Mouse (Mus musculus): Measurements from ENCODE around the gene Skor1. TPM values are rescaled to one million over a fixed set of nuclear protein-coding genes. Genes with fewer than 3 reads are reported as not detected.

Skor1 gene
- polyA plus RNA-seq, 1 experiment from 2014 or later, result not detected

DNA sequence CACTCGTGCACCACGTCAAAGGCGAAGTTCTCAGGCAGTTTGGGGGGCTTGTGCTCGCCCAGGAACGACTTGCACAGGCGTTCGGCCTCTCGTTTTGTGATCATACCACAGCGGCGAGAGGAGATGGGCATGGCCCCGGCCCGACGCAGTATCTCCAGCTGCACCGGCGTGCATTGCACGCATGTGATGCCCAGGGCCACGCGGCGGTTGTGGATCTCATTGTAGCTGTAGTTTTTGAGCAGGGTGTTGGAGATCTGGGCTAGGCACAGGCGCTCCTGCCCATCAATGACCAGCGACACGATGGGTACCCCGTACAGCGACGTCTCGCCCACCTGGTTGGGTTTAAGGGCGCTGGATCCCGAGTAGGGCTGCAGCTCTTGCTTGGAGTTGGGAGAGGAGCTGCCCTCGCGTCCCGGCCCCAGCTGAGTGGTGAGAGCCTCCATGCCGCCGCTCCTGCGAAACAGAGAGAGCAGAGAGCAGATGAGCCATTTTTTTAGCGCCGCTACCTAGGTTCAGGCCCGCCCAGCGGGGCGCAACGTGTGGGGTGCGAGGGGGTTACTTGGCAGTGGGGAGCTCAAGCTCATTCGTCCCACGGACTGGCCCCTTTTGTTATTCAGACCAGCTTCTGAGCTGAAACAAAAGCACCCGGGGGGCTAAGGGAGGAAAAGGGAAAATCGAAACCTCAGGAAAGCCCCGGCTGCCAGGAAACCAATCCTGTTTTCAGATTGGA is 2.5 kb downstream of the Skor1 start:
- Histone ChIP-seq H3K9me3 (ENCODE audit: control insufficient read depth, low read length) (no peaks in the 10 kb centered on the region), H3K27me3 (replicated peaks; ENCODE audit: control insufficient read depth, insufficient read depth, low read length) (peaks cover 100% of the 10 kb centered on the region), H3K36me3 (ENCODE audit: control insufficient read depth, insufficient read depth, low read length) (no peaks in the 10 kb centered on the region), H3K4me2 (ENCODE audit: low read length) (peak overlapping the region; percentile 33; the same call in 1 of the 2 replicates), H3K4me1 (replicated peaks; ENCODE audit: control insufficient read depth, insufficient read depth, low read length) (peaks cover 31% of the 10 kb centered on the region), H3K27ac (ENCODE audit: low read depth) (no peak overlapping the region), H3K9ac (ENCODE audit: low read length) (no peak overlapping the region), H3K4me3 (ENCODE audit: low read depth, low read length) (peak overlapping the region; percentile 22; the same call in 1 of the 2 replicates)
- ATAC-seq (replicated peaks; ENCODE audit: low FRiP score, low TSS enrichment, low read depth) (no peak), DNase-seq (ENCODE audit: low spot score) (no peak)
- WGBS, result 1% methylated on average over 46 of the region's 46 CpGs

- H3K4me1 ChIP-seq (replicated peaks; ENCODE audit: control insufficient read depth, insufficient read depth, low read length), result peaks cover 29% of the 10 kb centered on the region
- DNase-seq (ENCODE audit: low spot score), result peak; percentile 82
- no peak for ATAC-seq (replicated peaks; ENCODE audit: low FRiP score, low TSS enrichment, low read depth)
Measured at GRCm38 (mm10) chr9:63145249-63146125, 3.3 kb downstream of the Skor1 start.

DNA sequence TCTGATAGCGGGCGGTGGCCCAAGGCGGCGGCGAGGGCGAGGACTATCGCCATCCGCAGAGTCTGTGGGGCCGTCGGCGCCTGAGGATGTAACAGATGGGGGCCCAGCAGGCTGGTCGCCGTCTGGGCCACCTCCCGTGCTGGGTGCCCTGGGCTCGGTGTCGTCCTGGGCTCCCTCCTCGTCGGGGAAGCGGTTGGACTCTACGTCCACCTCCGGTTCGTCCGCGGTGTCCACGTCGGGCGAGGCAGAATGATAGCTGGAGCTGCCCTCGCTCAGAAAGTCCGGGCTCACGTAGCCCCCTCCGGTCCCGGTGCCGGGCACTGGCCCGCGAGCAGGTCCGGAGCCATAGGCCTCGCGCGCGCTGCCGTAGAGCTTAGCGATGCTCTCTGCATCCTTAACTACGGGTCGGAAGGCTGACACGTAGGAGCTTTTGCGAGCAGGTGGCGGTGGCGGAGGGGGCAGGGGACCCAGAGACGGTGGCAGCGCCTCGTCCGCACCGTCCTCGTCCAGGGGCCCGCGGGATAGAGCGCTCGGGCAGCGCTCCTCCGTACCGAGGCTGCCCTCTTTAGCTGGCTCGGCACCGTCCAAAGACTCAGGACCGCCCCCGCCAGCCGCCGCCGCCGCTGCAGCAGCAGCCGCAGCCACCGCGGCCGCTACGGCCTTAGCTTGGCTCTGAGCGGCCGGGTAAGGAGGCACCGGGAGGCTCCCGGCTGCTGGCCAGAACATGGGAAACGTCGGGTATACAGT is 4.1 kb downstream of the Skor1 start:
- Histone ChIP-seq H3K36me3 (ENCODE audit: control insufficient read depth, insufficient read depth, low read length) (no peaks in the 10 kb centered on the region), H3K4me1 (replicated peaks; ENCODE audit: control insufficient read depth, insufficient read depth, low read length) (peaks cover 29% of the 10 kb centered on the region), H3K27ac (ENCODE audit: low read depth) (no peak overlapping the region), H3K4me3 (ENCODE audit: low read depth, low read length) (0 out of 2 replicates have a peak overlapping the region, but pooled peaks have one; percentile 4), H3K9me3 (ENCODE audit: control insufficient read depth, low read length) (no peaks in the 10 kb centered on the region), H3K27me3 (replicated peaks; ENCODE audit: control insufficient read depth, insufficient read depth, low read length) (peaks cover 100% of the 10 kb centered on the region), H3K9ac (ENCODE audit: low read length) (no peak overlapping the region), H3K4me2 (ENCODE audit: low read length) (peak overlapping the region; percentile 15; the same call in 1 of the 2 replicates)
- DNase-seq (ENCODE audit: low spot score), result peak; percentile 68
- ATAC-seq (replicated peaks; ENCODE audit: low FRiP score, low TSS enrichment, low read depth), result no peak
- WGBS, result under 1% methylated on average over 80 of the region's 80 CpGs

More at GRCm38 (mm10) chr9:63145249-63146125, 3.3 kb downstream of the Skor1 start:
- H3K27ac ChIP-seq (ENCODE audit: low read depth), result no peak overlapping the region
- H3K4me2 ChIP-seq (ENCODE audit: low read length), result peak overlapping the region; percentile 15
- H3K9ac ChIP-seq (ENCODE audit: low read length), result no peak overlapping the region
- H3K9me3 ChIP-seq (ENCODE audit: control insufficient read depth, low read length), result no peaks in the 10 kb centered on the region
- no peaks in the 10 kb centered on the region for H3K36me3 ChIP-seq (ENCODE audit: control insufficient read depth, insufficient read depth, low read length)
- H3K4me3 ChIP-seq (ENCODE audit: low read depth, low read length), result 0 out of 2 replicates have a peak overlapping the region, but pooled peaks have one; percentile 2
- WGBS, result 2% methylated on average over 73 of the region's 73 CpGs
- H3K27me3 ChIP-seq (replicated peaks; ENCODE audit: control insufficient read depth, insufficient read depth, low read length), result peaks cover 100% of the 10 kb centered on the region

- WGBS, result 1% methylated on average over 47 of the region's 47 CpGs
- no peak overlapping the region for H3K9ac ChIP-seq (ENCODE audit: low read length)
- H3K4me1 ChIP-seq (replicated peaks; ENCODE audit: control insufficient read depth, insufficient read depth, low read length), result peaks cover 29% of the 10 kb centered on the region
- no peaks in the 10 kb centered on the region for H3K36me3 ChIP-seq (ENCODE audit: control insufficient read depth, insufficient read depth, low read length)
- no peak overlapping the region for H3K27ac ChIP-seq (ENCODE audit: low read depth)
- peak; percentile 69 for DNase-seq (ENCODE audit: low spot score)
- 0 out of 2 replicates have a peak overlapping the region, but pooled peaks have one; percentile 4 for H3K4me3 ChIP-seq (ENCODE audit: low read depth, low read length)
- H3K4me2 ChIP-seq (ENCODE audit: low read length), result no peak overlapping the region
- ATAC-seq (replicated peaks; ENCODE audit: low FRiP score, low TSS enrichment, low read depth), result no peak
- no peaks in the 10 kb centered on the region for H3K9me3 ChIP-seq (ENCODE audit: control insufficient read depth, low read length)
- peaks cover 100% of the 10 kb centered on the region for H3K27me3 ChIP-seq (replicated peaks; ENCODE audit: control insufficient read depth, insufficient read depth, low read length)
Measured at GRCm38 (mm10) chr9:63143641-63144501, 4.9 kb downstream of the Skor1 start.

DNA sequence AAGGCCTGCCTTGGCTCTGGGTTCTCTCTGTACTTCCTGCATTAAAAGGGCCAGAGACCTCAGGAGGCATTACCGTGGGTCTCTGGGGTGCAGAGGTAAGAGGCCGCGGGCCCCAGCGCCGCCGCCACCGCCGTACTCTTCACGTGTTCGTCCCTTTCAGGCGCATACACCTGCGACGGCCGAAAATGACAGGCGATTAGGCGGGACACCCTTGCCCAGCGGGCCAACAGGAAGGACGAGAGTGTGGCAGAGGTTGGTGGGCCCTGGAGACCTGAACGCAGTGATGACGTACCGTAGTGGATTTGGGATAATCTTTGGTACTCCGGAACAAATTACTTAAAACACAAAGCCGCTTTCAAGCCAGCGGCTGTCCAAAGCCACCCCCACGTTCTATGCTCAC is 5.5 kb downstream of the Skor1 start:
- Histone ChIP-seq H3K4me3 (ENCODE audit: low read depth, low read length) (no peak overlapping the region), H3K27me3 (replicated peaks; ENCODE audit: control insufficient read depth, insufficient read depth, low read length) (peaks cover 100% of the 10 kb centered on the region), H3K36me3 (ENCODE audit: control insufficient read depth, insufficient read depth, low read length) (no peaks in the 10 kb centered on the region), H3K4me2 (ENCODE audit: low read length) (no peak overlapping the region), H3K9me3 (ENCODE audit: control insufficient read depth, low read length) (no peaks in the 10 kb centered on the region), H3K4me1 (replicated peaks; ENCODE audit: control insufficient read depth, insufficient read depth, low read length) (peaks cover 26% of the 10 kb centered on the region), H3K9ac (ENCODE audit: low read length) (no peak overlapping the region), H3K27ac (ENCODE audit: low read depth) (no peak overlapping the region)
- no peak for ATAC-seq (replicated peaks; ENCODE audit: low FRiP score, low TSS enrichment, low read depth)
- peak; percentile 59 for DNase-seq (ENCODE audit: low spot score)
- WGBS, result 1% methylated on average over 25 of the region's 25 CpGs

DNA sequence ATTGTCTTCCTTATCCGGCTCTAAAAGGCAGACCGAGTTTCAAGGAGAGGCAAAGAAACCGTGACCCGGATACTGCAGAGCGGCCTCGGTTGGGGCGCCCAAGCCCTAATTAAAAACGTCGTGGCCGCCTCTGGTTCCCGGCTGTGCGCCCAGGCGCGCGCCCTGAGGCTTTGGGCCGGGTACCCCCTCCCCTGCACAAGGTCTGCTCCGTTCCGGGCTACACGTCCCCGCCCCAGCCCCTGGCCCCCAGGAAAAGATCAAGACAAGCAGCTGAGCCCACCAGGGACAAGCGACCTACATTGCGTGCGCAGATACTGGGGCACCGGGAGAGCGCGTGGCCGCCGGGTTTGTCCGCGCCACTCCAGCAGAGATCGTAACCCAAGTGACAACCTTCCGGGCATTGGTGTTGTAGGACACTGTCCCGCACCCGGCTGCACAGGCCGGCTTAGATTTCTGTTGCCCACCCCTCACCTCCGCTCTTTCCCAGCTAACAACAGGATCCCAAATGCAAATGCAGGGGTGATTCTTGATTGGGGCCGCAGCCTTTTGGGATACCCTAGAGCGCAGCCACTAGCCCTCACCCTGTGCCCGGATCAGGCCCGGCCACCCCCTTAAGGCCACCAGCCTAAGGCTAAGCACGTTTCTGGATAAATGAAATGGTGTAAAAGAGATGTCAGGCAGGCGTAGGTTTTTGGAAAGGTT is 6.3 kb downstream of the Skor1 start:
- Histone ChIP-seq H3K4me1 (replicated peaks; ENCODE audit: control insufficient read depth, insufficient read depth, low read length) (peaks cover 26% of the 10 kb centered on the region), H3K4me3 (ENCODE audit: low read depth, low read length) (no peak overlapping the region)

DNA sequence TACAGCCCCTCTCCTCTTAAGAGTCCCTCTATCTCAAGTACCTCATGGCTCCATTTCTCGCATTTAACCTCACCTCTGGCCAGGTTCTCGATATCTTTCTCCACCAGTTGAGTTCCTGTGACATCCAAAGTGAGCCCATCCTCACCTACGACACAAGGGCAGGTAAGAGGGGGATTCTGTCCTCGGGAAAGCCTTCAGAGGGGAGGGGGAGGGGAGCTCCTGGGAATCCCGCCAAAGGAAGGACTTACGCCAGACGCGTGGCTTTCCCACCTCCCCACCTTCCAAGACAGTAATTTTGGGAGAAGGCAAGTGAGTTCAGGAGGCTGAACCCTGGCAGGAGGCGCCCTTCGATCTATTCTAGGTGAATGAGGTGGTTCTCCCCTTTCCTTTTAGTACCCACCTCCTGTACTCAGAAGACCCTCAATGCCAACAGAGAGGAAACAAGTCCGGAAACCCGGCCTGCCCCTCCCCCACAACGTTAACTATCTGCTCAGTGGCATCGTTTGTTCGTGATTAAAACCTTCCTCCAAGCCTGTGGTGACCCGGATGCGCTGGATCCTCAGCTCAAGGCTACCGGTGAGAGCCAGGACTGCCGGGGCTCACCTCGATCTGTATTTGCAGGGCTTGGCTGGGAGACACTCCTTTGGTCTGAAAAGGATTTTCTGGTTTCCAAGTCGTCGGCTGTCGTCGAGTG is 7.0 kb downstream of the Skor1 start:
- WGBS, result 1% methylated on average over 24 of the region's 24 CpGs
- H3K27ac ChIP-seq (ENCODE audit: low read depth), result no peak overlapping the region
- ATAC-seq (replicated peaks; ENCODE audit: low FRiP score, low TSS enrichment, low read depth) (no peak), DNase-seq (ENCODE audit: low spot score) (peak; percentile 66)
- no peak overlapping the region for H3K9ac ChIP-seq (ENCODE audit: low read length)
- no peaks in the 10 kb centered on the region for H3K9me3 ChIP-seq (ENCODE audit: control insufficient read depth, low read length)
- H3K36me3 ChIP-seq (ENCODE audit: control insufficient read depth, insufficient read depth, low read length), result no peaks in the 10 kb centered on the region
- no peak overlapping the region for H3K4me3 ChIP-seq (ENCODE audit: low read depth, low read length)
- H3K4me1 ChIP-seq (replicated peaks; ENCODE audit: control insufficient read depth, insufficient read depth, low read length), result peaks cover 25% of the 10 kb centered on the region
- no peak overlapping the region for H3K4me2 ChIP-seq (ENCODE audit: low read length)
- H3K27me3 ChIP-seq (replicated peaks; ENCODE audit: control insufficient read depth, insufficient read depth, low read length), result peaks cover 100% of the 10 kb centered on the region

More for the DNA sequence above, 6.3 kb downstream of the Skor1 start:
- ATAC-seq (replicated peaks; ENCODE audit: low FRiP score, low TSS enrichment, low read depth), result no peak
- H3K27me3 ChIP-seq (replicated peaks; ENCODE audit: control insufficient read depth, insufficient read depth, low read length), result peaks cover 100% of the 10 kb centered on the region
- H3K4me2 ChIP-seq (ENCODE audit: low read length), result no peak overlapping the region
- H3K9ac ChIP-seq (ENCODE audit: low read length), result no peak overlapping the region
- under 1% methylated on average over 42 of the region's 42 CpGs for WGBS
- peak; percentile 60 for DNase-seq (ENCODE audit: low spot score)
- H3K36me3 ChIP-seq (ENCODE audit: control insufficient read depth, insufficient read depth, low read length), result no peaks in the 10 kb centered on the region
- no peaks in the 10 kb centered on the region for H3K9me3 ChIP-seq (ENCODE audit: control insufficient read depth, low read length)
- H3K27ac ChIP-seq (ENCODE audit: low read depth), result no peak overlapping the region

All from intestine, embryonic 14.5 days (tissue).